Mouse (Mus musculus) forelimb bud, embryonic 11.5 days (tissue): ENCODE measurements around the gene Kcnn3.

Experiments used
- DNase-seq: peaks from one replicate; pipeline ENCODE4 v3.0.0-alpha.2; 2012; ENCODE audit warnings: low read depth, low spot score

Gene Kcnn3

DNA sequence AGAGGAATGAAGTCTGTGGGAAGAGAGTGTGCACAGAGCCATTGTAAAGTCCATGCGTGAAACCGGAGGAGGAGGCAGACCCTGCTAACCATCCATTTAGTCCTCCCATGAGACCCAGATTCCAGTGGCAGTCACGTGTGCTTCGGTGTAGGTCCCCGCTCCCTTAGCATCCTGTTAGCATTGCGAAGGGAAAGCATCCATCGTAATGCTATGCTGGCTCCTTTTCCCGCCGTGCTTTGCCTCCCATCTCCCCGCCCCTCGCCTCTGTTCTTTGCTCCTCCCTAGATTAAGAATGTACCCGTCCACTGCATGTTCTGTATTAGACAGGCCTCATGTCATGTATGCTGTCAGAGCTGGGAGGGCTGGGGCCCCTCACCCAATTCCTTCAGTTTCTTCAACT, 144.8 kb downstream of the Kcnn3 start:
- DNase-seq = peak; percentile 26

GRCm38 (mm10) chr3:89667131-89667530, 147.2 kb downstream of the Kcnn3 start:
- no peak for DNase-seq

- no peak for DNase-seq
These were observed 151.4 kb downstream of the Kcnn3 start for GRCm38 (mm10) chr3:89671334-89671733.

DNA sequence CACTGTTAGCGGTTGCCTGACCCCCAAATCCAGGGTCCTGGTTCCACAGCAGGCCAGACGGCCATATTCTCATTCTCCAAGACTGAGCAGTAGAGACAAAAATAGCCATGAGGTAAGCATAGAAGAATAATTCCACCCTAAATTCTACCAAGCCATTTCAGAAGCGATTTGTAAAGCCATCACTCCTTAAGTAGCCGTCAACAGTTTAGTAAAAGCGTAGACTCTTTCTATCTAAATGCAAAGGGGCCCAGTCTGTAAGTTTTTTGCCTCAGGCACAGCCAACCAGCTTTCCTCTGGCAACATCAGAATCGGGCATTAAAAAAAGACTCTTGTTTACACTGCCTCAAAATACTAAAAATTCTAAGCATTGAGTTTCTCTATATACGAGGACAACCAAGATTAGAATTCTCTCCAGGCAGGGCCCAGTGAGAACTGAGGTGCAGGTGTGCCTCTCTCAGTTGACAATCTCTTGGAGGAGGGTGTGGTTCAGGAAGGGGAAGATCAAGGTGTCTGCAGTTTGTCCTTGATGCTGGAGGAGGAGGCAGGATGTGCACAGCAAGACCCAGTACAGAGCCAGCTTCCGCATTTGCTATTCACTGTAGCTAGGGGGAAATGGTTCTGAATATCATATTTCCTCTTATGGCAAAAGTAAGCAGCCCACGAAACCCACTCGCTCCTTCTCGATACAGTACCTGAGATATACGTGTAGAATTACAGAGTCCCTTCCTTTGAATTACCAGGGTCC, 152.8 kb downstream of the Kcnn3 start:
- no peak for DNase-seq

DNA sequence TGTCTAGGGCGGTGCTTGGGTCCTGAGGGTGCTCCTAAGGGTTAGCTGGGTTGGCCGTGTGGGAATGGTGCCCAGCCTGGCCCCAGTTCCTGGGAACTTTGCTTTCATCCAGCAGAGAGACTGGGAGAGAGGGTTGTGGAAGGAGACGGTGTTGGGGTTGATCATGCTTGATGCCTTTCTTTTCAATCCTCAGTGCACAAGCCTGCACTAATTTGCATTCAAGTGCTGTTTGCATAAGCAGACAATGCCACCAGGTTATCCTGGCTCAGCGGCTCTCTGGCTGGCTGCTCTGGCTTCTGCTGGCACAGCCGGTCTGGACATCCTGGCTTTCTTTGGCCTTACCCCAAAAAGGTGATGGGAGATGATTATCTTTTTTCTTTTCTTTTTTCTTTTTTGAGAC, 157.7 kb downstream of the Kcnn3 start:
- no peak for DNase-seq

- no peak for DNase-seq
These were observed 166.1 kb downstream of the Kcnn3 start for GRCm38 (mm10) chr3:89686031-89686430.

DNA sequence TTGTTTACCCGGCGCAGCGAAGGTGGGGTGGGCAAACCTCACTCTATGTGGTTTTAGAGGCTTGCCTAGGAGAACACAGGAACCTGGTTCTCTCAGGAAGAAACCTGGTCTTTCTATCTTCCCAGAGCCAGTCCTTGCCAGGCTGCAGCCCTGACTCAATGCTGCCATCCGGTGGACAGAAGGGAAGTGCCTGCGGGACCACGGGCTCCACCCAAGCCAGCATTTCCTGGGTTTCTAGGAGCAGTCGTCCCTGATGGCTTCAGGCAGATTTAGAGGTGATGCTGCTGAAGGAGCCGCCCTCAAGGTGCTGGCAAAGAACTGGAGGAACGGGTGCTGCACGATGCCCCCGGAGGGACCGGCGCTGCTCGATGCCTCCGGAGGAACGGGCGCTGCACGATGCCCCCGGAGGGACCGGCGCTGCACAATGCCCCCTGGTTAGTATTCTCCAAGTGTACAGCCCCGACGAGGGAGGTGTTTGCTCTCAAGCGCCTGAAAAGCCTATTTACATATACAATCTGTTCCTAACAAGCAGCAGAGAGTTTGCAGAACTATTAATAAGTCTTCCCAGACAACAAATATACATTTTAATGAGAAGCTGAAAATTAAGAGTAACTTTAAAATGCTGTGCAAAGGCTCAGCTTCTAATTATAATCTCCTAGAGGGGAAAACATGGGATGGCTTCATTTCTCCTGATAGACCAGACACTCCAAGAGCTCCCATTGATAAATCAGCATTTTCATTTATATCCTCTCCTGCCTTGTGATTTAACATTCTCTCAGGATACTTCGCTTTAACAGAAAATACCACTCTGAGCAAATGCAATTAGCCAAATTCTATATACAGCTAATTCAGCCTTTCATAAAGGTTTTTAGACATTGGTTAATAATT, 169.0 kb downstream of the Kcnn3 start:
- DNase-seq = peak; percentile 82

DNA sequence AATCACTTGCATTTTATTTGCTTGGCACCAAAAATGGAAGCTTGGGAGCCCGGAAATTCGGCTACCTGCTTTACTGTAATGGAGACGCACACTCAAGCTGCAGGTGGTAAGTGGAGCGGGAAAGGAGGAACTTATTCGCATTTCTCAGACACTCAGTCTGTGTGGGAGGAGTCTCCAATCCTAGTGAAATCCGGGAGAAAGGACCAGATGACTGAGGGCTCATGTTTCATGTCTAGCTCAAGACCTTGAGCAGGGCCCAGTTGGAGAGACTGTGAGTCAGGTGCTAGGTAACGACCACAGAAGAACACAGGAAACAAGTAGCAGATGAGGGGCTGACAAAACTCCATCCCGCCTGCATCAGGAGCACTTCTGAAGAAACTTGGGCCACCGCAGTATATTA, 171.8 kb downstream of the Kcnn3 start:
- peak; percentile 28 for DNase-seq

- DNase-seq = no peak
These were observed 176.3 kb downstream of the Kcnn3 start for GRCm38 (mm10) chr3:89696152-89696821.

DNA sequence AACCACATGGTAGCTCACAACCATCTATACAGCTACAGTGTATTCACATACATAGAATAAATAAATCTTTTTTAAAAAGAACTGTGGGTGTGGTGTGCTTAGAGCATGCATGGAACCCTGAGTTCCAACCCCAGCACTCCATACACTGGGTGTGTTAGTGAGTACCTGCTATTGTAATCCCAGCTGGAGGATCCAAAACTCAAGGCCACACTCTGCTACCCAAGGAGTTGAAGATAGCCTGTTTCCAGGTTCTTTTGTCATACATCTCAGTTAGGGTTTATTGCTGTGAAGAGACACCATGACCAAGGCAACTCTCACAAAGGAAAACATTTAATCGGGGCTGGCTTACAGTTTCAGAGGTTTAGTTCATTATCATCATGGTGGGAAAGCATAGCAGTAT, 179.0 kb downstream of the Kcnn3 start:
- no peak for DNase-seq

- DNase-seq = peak; percentile 63
These were observed 180.5 kb downstream of the Kcnn3 start for GRCm38 (mm10) chr3:89700461-89700860.

DNA sequence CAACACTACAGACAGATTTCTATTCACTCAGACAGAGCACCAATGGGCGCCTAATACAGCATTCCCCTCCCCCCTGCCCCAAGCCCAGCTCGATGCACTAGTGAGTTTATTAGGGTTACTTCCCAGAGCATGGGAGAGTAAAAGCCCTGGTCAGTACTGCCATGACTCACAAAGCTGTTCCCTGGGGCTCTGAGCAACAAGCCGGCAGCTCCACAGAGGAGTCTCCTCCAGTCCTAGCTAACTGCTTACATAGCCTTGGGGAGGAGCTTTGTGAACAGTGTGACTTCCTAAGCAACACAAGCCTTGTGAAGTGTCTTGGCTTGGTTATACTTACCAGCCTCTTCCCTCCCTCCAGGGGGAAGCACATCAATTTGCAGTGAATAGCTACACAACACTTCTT, 183.6 kb downstream of the Kcnn3 start:
- DNase-seq = no peak

GRCm38 (mm10) chr3:89704064-89704463, 184.1 kb downstream of the Kcnn3 start:
- DNase-seq = no peak

DNA sequence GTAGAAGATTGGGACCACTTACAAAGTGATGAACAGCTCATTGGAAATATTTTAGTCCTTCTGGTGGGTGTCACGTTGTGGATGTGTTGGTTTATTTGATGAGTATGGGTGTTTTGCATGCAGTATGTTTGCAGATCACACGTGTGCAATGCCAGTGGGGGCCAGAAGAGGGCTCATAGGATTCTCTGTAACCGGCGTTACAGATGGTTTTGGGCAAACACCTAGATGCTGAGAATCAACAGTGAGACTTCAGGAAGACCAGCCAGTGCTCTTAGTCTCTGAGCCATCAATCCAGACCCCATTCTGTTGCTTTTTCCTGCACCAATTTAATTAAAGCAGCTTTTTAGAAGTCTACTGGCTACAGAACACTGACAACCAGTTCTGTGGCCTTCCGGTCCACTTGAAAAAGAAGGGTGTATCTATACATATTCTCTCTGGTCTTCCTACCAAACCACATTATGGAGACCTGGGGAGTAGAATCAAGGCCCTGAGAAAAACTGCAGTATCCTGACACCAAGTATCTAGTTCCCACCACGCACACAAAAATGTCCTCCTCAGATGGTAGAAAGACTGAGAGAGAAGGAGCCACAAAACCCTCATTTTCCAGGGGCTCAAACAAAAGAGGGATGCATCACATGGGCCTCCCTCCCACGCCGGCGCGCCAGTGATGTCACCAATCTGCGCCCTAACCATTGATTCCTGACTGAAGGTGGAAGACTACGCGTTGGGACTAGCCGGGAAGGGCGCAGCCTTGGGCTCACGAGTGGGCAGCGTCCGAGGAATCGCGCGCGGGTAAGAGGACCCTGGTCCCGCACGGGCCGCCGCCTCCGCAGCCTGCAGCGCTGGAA, 194.6 kb downstream of the Kcnn3 start, which contains the start of gene Adar:
TSS of gene Adar (plus strand) at position 664 of the 848 bp plus-strand sequence.
- DNase-seq = peak; percentile 77

- DNase-seq = peak; percentile 20
These were observed 195.4 kb downstream of the Kcnn3 start for GRCm38 (mm10) chr3:89715207-89715966.

GRCm38 (mm10) chr3:89715967-89716256, 195.9 kb downstream of the Kcnn3 start:
- no peak for DNase-seq

DNA sequence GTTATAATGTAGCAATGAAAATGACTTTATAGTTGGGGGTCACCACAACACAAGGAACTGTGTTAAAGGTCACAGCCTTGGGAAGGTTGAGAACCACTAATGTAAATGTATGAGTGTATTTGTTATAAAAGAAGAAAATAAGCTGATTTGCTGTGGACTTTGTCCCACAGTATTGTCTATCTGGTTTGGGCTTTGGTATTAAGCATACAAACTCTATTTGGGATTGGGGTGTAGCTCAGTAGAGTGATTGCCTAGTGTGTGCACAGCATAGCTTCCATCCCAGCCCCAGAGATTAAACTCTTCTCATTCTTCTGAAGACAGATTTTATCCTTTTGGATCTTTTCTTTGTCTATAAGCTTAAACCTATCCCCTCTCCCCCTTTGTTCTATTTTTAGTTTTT, 202.1 kb downstream of the Kcnn3 start:
- no peak for DNase-seq

DNA sequence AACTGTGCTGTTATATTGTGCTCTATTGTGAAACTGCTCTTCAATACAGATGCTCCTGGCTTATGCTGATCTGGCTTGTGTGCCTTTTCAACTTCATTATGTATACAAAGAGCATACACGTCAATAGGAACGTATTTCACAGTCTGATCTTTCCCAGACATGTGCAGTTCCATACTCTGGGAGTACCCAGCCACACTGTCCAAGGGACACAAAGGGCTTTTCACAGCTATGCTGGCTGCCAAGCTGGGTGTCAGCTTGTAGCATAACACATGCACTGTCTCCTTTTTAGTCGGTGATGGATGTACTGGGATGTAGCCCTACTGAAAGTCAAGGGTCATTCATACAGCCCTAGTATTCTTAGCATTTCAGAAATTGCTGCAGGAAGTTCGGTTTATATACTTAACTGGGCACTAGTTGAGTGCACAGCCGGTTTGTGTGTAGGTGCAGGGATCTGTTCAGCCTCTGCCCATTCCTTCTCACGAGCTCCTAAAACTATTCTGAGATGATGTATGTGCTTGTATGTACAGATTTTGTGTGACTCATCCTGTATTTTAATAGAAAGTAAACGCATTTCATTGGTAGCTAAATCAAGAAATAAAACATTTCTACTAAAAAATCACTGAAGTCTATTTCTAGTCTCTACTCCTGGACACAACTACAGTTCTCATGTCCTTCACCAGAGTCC, 203.6 kb downstream of the Kcnn3 start:
- no peak for DNase-seq
